Mouse (Mus musculus) urinary bladder, postnatal 4 days (tissue): ENCODE measurements around the gene Rab26.
A peak's percentile ranks its signal among the peaks of the same experiment; 100 is the strongest.

Experiments
- DNase-seq, 2 experiments: peaks; one replicate each; pipeline ENCODE4 v3.0.0; 2021 to 2022; ENCODE audit warnings: low spot score in 2 of 2

Rab26 gene

DNA sequence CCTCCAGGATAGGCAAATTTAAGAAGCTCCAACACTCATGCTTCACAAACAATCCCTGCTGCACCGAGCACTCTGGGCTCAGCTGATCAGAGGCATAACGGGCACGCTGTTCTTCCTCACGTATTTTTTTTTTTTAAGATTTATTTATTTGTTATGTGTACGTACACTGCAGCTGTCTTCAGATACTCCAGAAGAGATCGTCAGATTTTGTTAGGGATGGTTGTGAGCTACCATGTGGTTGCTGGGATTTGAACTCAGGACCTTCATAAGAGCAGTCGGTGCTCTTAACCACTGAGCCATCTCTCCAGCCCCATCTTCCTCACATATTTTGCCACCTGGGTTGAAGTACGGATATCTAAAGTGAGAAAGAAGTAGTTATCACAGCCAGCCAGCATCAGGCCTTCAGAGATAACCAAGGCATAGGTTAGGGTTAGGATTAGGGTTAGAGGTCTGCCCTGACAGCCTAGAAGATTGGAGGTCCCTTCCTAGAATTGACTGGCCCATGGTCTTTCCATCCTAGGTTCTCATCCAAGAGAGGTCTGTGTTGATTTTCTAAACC, at the start of gene Rab26:
Gene Rab26, minus strand, starts transcription at position 51 of the 559 bp plus-strand sequence.
- DNase-seq: no peak

DNA sequence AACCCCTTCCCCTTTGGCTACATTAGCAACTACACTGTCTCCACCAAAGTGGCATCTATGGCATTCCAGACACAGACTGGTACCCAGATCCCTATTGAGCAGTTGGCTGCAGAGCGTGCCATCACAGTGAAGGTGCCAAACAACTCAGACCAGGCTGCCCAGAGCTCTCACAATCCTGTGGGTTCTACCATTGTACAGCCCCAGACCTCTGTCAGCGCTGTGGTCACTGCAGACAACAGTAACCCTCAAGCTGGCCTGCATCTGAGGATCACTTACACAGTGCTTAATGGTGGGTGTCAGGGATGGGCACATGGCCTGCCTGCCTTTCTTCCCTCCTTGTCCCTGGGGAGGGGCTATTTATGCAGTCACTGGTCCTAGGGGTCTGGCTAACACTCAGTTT, 46.3 kb upstream of the Rab26 start:
- no peak for DNase-seq

DNA sequence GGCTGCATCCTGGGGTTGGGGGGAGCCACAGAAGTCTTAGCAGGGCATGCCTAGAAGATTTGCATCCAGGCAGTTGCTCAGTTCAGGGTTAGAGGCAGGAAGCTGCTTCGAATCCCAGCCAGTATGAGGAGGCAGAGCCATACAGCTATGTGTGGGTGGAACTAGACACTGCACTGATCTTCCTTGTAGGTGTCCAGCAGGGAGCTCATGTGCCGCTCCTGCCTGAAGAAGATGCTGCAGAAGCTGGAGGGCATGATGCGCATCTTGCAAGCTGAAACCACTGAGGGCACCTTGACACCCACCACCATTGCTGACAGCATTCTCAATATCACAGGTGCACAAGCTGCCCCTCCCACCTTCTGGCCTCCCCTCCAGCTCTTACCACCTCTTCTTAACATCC, 45.5 kb upstream of the Rab26 start:
- DNase-seq: no peak

DNA sequence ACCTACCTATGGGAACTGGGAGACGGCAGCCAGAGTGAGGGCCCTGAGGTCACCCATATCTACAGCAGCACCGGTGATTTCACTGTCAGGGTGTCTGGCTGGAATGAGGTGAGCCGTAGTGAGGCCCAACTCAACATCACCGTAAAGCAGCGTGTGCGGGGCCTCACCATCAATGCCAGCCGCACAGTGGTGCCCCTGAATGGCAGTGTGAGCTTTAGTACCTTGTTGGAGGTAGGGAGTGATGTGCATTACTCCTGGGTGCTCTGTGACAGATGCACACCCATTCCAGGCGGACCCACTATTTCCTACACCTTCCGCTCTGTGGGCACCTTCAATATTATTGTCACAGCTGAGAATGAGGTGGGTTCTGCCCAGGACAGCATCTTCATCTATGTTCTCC, 39.8 kb upstream of the Rab26 start:
- DNase-seq: no peak

- DNase-seq: no peak
These were observed 38.7 kb upstream of the Rab26 start for GRCm38 (mm10) chr17:24572651-24573245.

DNA sequence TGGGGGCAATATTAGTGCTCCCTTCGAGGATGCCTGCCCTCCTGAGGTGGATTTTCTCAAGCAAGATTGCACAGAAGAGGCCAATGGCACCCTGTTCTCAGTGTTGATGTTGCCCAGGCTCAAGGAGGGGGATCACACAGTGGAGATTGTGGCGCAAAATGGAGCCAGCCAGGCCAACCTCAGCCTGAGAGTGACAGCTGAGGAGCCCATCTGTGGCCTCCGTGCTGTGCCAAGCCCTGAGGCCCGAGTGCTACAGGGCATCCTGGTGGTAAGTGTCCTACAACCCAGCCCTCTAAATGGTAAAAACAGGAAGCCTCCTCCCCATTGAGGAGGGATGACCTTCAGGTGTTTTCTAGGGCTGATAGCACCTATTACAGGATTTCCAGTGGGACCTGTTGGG, 35.8 kb upstream of the Rab26 start:
- DNase-seq: no peak

DNA sequence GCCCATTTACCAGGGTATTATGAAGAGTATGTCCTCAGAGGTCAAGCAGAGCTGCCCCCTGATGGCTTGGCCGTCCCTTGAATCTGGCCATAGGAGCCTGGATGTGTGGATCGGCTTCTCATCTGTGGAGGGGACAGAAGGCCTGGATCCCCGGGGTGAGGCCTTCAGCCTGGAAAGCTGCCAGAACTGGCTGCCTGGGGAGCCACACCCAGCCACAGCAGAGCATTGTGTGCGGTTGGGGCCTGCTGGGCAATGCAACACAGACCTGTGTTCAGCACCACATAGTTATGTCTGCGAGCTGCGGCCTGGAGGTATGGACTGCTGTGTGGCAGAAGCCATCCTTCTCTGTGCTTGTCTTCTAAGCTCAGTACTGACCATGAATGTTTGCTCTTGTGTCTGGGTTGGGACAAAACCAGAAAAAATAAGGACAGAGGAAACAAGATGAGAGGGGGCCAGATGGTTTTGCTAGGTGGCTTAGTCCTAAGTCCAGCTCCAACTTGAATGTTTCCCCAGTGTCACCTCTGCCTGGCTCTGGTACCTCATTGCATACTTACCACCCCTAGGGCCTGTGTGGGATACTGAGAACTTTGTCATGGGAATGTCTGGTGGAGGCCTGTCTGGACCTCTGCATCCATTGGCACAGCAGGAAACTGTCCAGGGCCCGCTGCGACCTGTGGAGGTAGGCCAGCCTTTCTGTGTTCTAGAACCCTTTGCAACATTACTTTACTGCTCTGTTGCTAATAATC, 33.2 kb upstream of the Rab26 start:
- DNase-seq: peak in 1 of 2 experiments; percentile 44

DNA sequence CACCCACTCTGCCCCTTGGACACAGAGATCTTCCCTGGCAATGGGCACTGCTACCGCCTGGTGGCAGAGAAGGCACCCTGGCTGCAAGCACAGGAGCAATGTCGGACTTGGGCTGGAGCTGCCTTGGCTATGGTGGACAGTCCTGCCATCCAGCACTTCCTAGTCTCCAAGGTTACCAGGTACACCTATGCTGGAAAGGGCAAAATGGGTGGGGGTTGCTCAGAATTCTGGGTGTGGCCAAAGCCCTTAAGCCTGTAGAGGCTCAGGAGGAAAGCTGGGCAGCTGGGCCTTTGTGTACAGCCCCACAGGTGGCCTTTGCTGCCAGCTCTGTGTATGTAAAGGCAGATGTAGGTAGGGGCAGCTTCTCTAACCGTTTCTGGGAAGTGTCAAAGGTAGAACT, 31.8 kb upstream of the Rab26 start:
- DNase-seq: no peak

DNA sequence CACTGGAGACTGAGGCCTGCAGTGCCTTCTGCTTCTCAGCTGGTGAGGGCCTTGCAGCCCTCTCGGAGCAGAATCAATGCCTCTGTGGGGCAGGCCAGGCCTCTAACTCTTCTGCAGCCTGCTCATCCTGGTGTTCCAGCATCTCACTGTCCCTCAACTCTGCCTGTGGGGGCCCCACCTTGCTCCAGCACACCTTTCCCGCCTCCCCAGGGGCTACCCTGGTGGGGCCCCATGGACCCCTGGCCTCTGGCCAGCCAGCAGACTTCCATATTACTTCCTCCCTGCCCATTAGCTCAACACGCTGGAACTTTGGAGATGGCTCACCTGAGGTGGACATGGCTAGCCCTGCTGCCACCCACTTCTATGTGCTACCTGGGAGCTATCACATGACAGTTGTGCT, 31.1 kb upstream of the Rab26 start:
- DNase-seq: no peak

DNA sequence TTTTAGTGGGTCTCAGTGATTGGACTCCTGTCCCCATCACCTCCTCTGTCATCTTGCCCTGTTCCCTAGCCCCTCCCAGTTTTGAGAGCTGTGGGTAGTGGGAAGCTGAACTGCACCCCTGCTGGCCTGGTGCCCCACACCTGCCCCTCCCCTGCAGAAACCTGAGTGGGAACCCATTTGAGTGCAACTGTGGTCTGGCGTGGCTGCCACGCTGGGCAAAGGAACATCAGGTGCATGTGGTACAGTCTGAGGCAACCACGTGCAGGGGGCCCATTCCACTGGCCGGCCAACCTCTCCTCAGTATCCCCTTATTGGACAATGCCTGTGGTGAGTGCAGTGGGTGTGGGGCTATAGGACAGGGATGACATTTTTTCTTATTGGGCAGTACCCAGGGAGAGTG, 30.4 kb upstream of the Rab26 start:
- no peak for DNase-seq

- DNase-seq: no peak
These were observed 29.6 kb upstream of the Rab26 start for GRCm38 (mm10) chr17:24563638-24564037.

- no peak for DNase-seq
These were observed 27.6 kb upstream of the Rab26 start for GRCm38 (mm10) chr17:24561592-24561991.

- no peak for DNase-seq
These were observed 26.5 kb upstream of the Rab26 start for GRCm38 (mm10) chr17:24560301-24561028.

DNA sequence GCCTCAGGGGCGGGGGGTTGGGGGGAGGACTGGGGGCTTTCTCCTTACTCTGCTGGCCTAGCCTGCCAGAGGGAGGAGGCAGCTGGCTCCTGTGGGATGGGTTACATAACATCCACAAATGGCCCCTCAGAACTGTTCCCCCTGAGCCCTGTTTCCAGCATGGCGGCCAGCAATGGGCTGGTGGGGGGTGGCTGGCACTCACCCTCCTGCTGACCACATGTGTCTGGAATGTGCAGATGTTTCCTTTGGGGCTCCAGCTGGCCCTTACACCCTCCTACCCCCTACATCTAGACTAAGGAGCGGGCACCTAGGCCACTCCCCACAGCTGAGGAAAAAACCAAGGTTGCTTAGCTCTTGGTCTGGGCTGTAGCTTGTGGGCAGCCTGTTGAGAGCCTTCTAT, 25.1 kb upstream of the Rab26 start:
- peak in 1 of 2 experiments; percentile 58 for DNase-seq

DNA sequence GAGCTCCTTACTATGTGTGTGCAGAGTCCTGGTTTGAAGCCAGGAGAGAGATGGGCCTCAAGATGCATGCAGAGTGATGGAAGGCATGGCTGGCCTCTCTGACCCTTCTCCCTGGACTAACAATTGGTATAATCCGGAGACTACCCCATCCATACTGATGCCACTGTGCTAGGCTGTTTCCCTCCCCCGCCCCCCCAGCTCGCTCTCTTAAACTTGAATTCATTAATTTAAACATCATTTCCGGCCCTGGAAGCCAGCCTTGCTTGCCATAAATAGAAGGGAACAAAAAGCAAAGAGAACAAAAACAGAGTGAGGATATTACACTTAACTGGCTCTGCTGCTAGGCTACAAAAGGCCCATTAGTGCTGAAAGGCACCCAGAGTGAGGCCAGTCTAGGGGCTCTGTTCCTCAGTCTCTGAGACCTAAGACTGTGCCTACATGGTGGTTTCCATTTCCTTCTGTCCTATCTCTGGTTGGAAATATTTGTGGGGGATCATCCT, 24.6 kb upstream of the Rab26 start:
- no peak for DNase-seq

DNA sequence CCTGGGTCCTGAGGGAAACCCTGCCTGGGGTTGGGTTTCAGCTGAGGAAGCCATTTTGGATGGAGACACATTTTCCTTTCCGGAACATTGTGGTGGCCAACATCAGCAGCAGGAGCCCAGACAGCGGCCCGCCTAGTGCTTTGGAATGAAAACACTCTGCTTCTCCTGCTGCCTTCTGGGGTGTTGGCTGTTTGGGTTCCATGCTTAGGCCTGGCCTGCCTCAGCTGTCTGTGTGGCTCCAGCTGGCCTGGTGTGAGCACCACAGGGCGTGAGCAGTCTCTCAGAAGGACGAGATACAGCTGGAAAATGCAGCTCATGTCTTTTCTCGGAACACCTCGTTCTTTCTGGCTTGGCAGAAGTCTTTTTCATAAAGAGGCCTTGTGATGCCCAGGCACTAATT, 23.1 kb upstream of the Rab26 start:
- peak in 1 of 2 experiments; percentile 53 for DNase-seq

GRCm38 (mm10) chr17:24551050-24551444, 17.0 kb upstream of the Rab26 start:
- no peak for DNase-seq

DNA sequence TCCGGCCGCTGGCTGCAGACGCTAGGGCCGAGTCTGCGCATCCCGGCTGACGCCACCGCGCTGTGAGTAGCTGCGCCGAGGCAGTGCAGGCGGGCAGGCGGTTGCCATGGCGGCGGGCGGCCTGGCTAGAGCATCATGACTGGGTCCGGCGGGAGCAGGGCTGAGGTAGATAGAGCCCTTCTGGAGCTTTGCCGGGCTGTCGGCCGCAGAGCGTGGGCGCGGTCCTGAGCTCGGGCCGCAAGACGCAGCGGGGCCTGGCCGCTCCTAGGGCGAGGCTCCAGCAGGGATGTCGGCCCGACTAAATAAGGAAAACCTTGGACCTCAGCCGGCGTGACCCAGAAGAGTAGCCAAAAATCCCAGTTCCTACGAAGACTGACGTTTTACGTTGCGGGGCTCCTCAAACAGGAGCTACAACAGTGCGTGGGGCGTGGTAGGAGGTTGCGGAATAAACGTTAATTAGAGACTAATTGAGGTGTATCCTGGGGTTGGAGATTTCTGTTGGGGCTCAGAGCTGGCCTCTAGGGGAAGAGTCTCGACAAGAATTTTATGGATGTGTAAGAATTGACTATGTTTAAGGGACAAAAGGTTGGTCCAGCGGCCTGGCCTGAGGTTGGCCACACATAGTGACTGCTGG, 16.5 kb upstream of the Rab26 start:
- peak; percentile 77 to 80 for DNase-seq

- DNase-seq: peak; percentile 98 to 100
These were observed 15.8 kb upstream of the Rab26 start, which contains the start of gene Pkd1 for GRCm38 (mm10) chr17:24549618-24550415. Pkd1 (plus strand) TSS chr17:24549834.

DNA sequence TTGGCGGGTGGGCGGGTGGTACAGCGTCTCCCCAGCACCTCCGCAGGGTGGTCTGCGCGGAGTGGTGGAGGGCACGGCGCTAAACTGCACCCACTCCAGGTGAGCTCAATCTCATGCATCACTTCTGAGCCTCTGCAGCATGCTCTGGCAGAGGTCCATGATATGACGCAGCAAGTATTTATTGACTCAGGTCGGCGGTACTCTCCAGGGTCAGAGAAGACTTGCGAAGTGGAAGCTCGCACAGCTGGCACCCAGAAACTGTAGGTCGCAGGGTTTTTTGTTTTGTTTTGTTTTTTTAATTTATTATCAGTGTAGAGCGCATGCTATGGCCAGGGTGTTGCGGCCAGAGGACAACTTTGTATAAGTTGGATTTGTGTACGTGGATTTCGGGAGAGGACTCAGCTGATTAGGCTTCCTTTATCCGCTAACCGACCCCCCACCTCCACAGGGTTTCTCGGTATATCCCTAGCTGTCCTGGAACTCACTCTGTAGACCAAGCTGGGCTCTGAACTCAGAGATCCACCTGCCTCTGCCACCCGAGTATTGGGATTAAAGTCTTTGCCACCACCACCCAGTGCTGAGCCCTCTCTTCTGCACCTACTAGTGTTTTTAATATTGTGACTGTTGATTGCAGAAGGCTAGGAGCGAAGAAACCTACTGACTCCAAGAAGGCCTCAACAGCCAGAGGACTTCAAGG, 15.1 kb upstream of the Rab26 start:
- no peak for DNase-seq
